Mouse (Mus musculus) C2C12 (cell line): ENCODE results near the gene Dcakd.

Experiments
- CTCF ChIP-seq: IDR thresholded peaks from one replicate; pipeline ENCODE4 v1.5.1; 2011; ENCODE audit not compliant: control insufficient read depth, insufficient read depth, insufficient read length
- MAX ChIP-seq: IDR thresholded peaks from one replicate; pipeline ENCODE4 v1.6.1; 2011; ENCODE audit warnings: mild to moderate bottlenecking, control low read depth
- MYOD1 ChIP-seq: IDR thresholded peaks from one replicate; pipeline ENCODE4 v1.6.1; 2011; ENCODE audit warnings: low read depth; ENCODE audit not compliant: control insufficient read depth, insufficient read length
- MYOG ChIP-seq: IDR thresholded peaks from one replicate; pipeline ENCODE4 v1.6.1; 2011; ENCODE audit not compliant: control insufficient read depth, insufficient read length; ENCODE audit errors: extremely low read depth
- USF1 ChIP-seq: IDR thresholded peaks from one replicate; pipeline ENCODE4 v1.6.1; 2011; ENCODE audit warnings: low read depth, mild to moderate bottlenecking, control low read depth, moderate library complexity

GRCm38 (mm10) chr11:102958431-102958830, 69.7 kb downstream of the Dcakd start:
- TF ChIP-seq CTCF (no peak), USF1 (no peak), MAX (no peak), MYOD1 (no peak), MYOG (no peak)
